7 mouse cellular contexts compared by ENCODE assay signal in the genomic region with DNA sequence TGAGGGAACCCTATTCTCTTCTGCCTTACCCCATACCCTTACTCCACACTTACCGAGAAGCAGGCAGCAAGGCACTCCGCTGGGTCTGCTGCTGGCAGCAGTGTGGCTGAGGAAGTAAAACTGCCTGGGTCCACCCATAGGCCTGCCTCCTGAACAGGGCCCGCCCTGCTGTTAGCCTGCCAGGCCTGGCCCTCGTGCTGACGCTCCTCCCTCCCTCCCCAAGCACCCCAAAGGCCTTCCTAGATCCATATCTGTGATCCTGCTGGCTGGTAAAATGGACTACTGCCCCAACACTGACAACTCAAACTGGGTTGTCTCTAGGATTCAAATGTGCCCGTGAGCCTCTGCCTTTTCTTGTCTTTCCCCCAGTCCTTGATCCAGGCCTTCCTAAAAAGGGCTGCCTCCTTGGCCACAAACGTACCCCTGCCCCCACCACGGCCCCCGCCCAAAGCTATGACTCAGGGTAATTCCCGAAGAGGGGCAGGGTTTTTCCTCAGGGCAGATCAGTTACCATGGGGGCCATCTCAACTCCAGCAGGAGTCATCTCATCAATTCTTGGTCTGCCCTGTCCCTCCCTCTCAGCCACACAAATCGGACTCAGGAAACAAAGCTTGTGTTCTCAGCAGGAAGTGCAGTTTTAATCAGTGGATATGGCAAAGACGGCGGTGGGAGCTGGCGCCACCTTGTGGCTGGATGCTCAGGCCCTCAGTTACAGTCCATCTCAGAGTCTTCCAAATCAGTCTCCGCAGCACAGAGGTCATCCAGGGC. TPM values are rescaled to one million over a fixed set of nuclear protein-coding genes. Genes with fewer than 3 reads are reported as not detected.
DNase-seq lines count a peak whose midpoint lies in the region; ATAC-seq and TF ChIP-seq lines count a peak whose summit lies in the region.

A gene (minus strand): TSS at position 599 of the 768 bp plus-strand sequence.

- ATAC-seq in megakaryocyte progenitor cell, adult 5-6 weeks (replicated peaks; ENCODE audit: poor library complexity), result peak; percentile 70

- H3K27ac ChIP-seq in cortical plate, adult 2 months (ENCODE audit: insufficient read depth, low read length), result peak within 1 kb of the TSS; percentile 62

- TF ChIP-seq POLR2A in cortical plate, adult 2 months (IDR thresholded peaks at IDR 0.05; ENCODE audit: extremely low read depth, insufficient read depth, low read length), result peak; percentile 93

- TF ChIP-seq CTCF in cortical plate, adult 2 months (IDR thresholded peaks at IDR 0.05; ENCODE audit: extremely low read depth, insufficient read depth, low read length), result peak; percentile 92

- peaks cover 7% of the 10 kb centered on the region for H3K4me1 ChIP-seq in cortical plate, adult 2 months (ENCODE audit: control insufficient read depth, insufficient read depth, low read length)

- peak within 1 kb of the TSS; percentile 31 for H3K4me3 ChIP-seq in cortical plate, adult 2 months (ENCODE audit: insufficient read depth, low read length)

- DNase-seq in adipocyte (ENCODE audit: low spot score), result peak; percentile 90
- DNase-seq in gastrocnemius, postnatal 10 days, result peak; percentile 89
- DNase-seq in induced T-regulatory cell, adult 2 months (ENCODE audit: low read depth), result peak; percentile 94
- peak; percentile 66 to 93 for DNase-seq in left cerebral cortex, adult 9 months (ENCODE audit: low spot score in 2 of 2)
- peak; percentile 86 for DNase-seq in right cerebral cortex, postnatal 25 days

RNA-seq across cellular contexts. Expression of the gene that starts here (rescaled TPM):
- 32.4 and 34.2 TPM in 2 replicates for polyA plus RNA-seq in cortical plate, adult 2 months (2012; rRNA removed)
- total RNA-seq in gastrocnemius, postnatal 10 days (2021), result 10 to 100 TPM; 10.8 to 11.4 TPM
- 22.4 and 24.1 TPM in 2 replicates for total RNA-seq in megakaryocyte progenitor cell, adult 5-6 weeks (2015)
- total RNA-seq in megakaryocyte progenitor cell, adult 5-6 weeks (2017), result 12.3 and 15.6 TPM in 2 replicates

Comparison
In these comparisons a context has a peak if more than half of its experiments do, and no peak if none do; other contexts are left out.
1. Peak in every context shown above with its lines: DNase-seq, ATAC-seq, H3K4me3 ChIP-seq and H3K27ac ChIP-seq.